21 mouse cellular contexts compared by ENCODE assay signal in the genomic region with DNA sequence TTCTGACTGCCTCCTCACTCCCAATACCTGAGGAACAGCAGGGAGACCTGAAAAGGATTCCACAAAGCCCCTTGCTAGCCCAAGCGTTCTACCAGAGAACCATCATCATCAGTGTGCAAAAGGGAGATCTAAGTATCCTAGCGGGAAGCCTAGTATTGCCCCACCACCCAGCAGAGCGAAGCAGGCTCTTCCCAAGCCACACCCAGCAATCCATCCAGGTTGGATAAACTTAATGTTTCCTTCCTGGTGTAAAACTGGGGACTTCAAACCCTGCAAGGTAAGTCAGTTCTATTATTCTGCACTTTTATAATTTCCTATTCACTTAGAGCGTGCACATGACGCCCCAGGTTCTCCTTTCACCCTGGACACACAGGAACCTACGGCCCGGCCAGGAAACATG. TPM values are rescaled to one million over a fixed set of nuclear protein-coding genes. Genes with fewer than 3 reads are reported as not detected.
DNase-seq lines count a peak whose midpoint lies in the region; ATAC-seq and TF ChIP-seq lines count a peak whose summit lies in the region.
"Had no signal": no experiment of that assay in that cellular context is flagged by ENCODE, and none has a peak within 500 bp of the region (broad histone marks: within the 10 kb centered on the region; RNA-seq: fewer than 3 reads in every experiment).

No protein-coding gene starts in this region.

- peaks cover 3% of the 10 kb centered on the region; the same call in 1 of the 2 replicates for H3K27me3 ChIP-seq in neural tube, embryonic 13.5 days
- H3K27me3 ChIP-seq in intestine, postnatal 0 days (replicated peaks; ENCODE audit: control insufficient read depth, insufficient read depth, low read length): no peaks in the 10 kb centered on the region
- H3K27me3 ChIP-seq: CH12.LX; embryonic facial prominence, embryonic 15.5 days; hindbrain, embryonic 15.5 days had no signal

- WGBS in neural tube, embryonic 13.5 days: 80% methylated on average over 7 of the region's 7 CpGs
- WGBS in intestine, postnatal 0 days: 36% methylated on average over 7 of the region's 7 CpGs

- no peak overlapping the region for H3K9ac ChIP-seq in neural tube, embryonic 13.5 days
- no peak overlapping the region for H3K9ac ChIP-seq in intestine, postnatal 0 days (ENCODE audit: low read depth, low read length)
- H3K9ac ChIP-seq: embryonic facial prominence, embryonic 15.5 days; forebrain, embryonic 12.5 days; hindbrain, embryonic 15.5 days had no signal

- no peak for DNase-seq in neural tube, embryonic 10.5 days (ENCODE audit: extremely low spot score, low spot score)
- peak; percentile 46 for DNase-seq in ZHBTc4 (ENCODE audit: low read depth, low spot score)
- no peak for DNase-seq in left cerebral cortex, postnatal 36 days (ENCODE audit: low spot score in 2 of 2)
- no peak for DNase-seq in adrenal gland, adult 18-20 months (ENCODE audit: low spot score in 2 of 2)
- DNase-seq: adrenal gland, adult 8-10 months; adrenal gland, postnatal 36 days; cerebellum, adult 2 months; cerebellum, postnatal 14 days; embryo, embryonic 11 days; gastrocnemius, postnatal 10 days; heart, adult 2 months had no signal

- H3K9me3 ChIP-seq in neural tube, embryonic 13.5 days: no peaks in the 10 kb centered on the region
- H3K9me3 ChIP-seq in intestine, postnatal 0 days (ENCODE audit: control insufficient read depth): no peaks in the 10 kb centered on the region
- H3K9me3 ChIP-seq: embryonic facial prominence, embryonic 15.5 days; forebrain, embryonic 12.5 days; hindbrain, embryonic 15.5 days had no signal

- peaks cover 50% of the 10 kb centered on the region for H3K4me1 ChIP-seq in neural tube, embryonic 13.5 days (replicated peaks)
- 0 out of 2 replicates have a peak, but pooled peaks cover 7% of the 10 kb centered on the region for H3K4me1 ChIP-seq in intestine, postnatal 0 days (replicated peaks; ENCODE audit: control insufficient read depth, insufficient read depth, low read length)

- H3K27ac ChIP-seq in neural tube, embryonic 13.5 days (replicated peaks): no peak overlapping the region
- H3K27ac ChIP-seq in intestine, postnatal 0 days (ENCODE audit: low read depth, low read length): peak overlapping the region; percentile 76
- H3K27ac ChIP-seq: embryonic facial prominence, embryonic 15.5 days; forebrain, embryonic 12.5 days; hindbrain, embryonic 15.5 days had no signal

- H3K4me2 ChIP-seq in neural tube, embryonic 13.5 days: peak overlapping the region; percentile 7; the same call in 1 of the 2 replicates
- peak overlapping the region; percentile 61 for H3K4me2 ChIP-seq in intestine, postnatal 0 days (replicated peaks; ENCODE audit: low read depth)
- H3K4me2 ChIP-seq: embryonic facial prominence, embryonic 15.5 days; forebrain, embryonic 12.5 days; heart, embryonic 11.5 days; hindbrain, embryonic 15.5 days had no signal

- H3K4me3 ChIP-seq in neural tube, embryonic 13.5 days: no peak overlapping the region
- peak overlapping the region; percentile 21 for H3K4me3 ChIP-seq in intestine, postnatal 0 days (ENCODE audit: low read depth, low read length)
- H3K4me3 ChIP-seq: embryonic facial prominence, embryonic 15.5 days; forebrain, embryonic 12.5 days; heart, adult 2 months; hindbrain, embryonic 15.5 days had no signal

- TF ChIP-seq CTCF in intestine, postnatal 0 days (IDR thresholded peaks at IDR 0.05; ENCODE audit: low read depth): no peak

- intact Hi-C loops in left cerebral cortex, postnatal 36 days (cut with DNase I): no loop called here

- ATAC-seq in neural tube, embryonic 13.5 days (ENCODE audit: low read depth): no peak
- ATAC-seq in intestine, postnatal 0 days: peak; percentile 84
- ATAC-seq in erythroblast, adult 5-6 weeks (replicated peaks; ENCODE audit: low FRiP score, poor library complexity, severe bottlenecking): no peak
- ATAC-seq: forebrain, embryonic 16.5 days had no signal

- H3K36me3 ChIP-seq in neural tube, embryonic 13.5 days: peaks cover 19% of the 10 kb centered on the region
- H3K36me3 ChIP-seq in intestine, postnatal 0 days (ENCODE audit: control insufficient read depth, insufficient read depth): peaks cover 22% of the 10 kb centered on the region; the same call in 1 of the 2 replicates
- H3K36me3 ChIP-seq: embryonic facial prominence, embryonic 15.5 days had no signal

RNA-seq across cellular contexts. Expression of a gene that starts 6.3 kb away (rescaled TPM):
- 139 and 155 TPM in 2 replicates for polyA plus RNA-seq in neural tube, embryonic 13.5 days (2015; fragmentation: Nextera tagmentation; extraction: Ambion mirVana)
- 158 and 160 TPM in 2 replicates for polyA plus RNA-seq in intestine, postnatal 0 days (2015; fragmentation: Nextera tagmentation; extraction: Ambion mirVana)
- 10 to 100 TPM; 26.5 to 38.5 TPM for total RNA-seq in left cerebral cortex, postnatal 36 days (2021)
- total RNA-seq in erythroblast, adult 5-6 weeks (2015; ENCODE audit: low replicate concordance): not detected in 2 replicates
- total RNA-seq in erythroblast, adult 5-6 weeks (2017; ENCODE audit: low replicate concordance): not detected in 2 replicates
- total RNA-seq in adrenal gland, adult 18-20 months (2021): 10 to 100 TPM; 11.1 to 20.0 TPM
- total RNA-seq: common myeloid progenitor, adult 5-6 weeks had no signal

Comparison
In these comparisons a context has a peak if more than half of its experiments do, and no peak if none do; other contexts are left out.
1. RNA of a gene that starts 6.3 kb away (total RNA-seq): 26.5 to 38.5 TPM in left cerebral cortex, postnatal 36 days and 11.1 to 20.0 TPM in adrenal gland, adult 18-20 months; not detected in erythroblast, adult 5-6 weeks; every median in the first group is over 10 times any median in the second.